19 mouse cellular contexts compared by ENCODE assay signal in genomic region chr1:119731166-119731565, GRCm38 (mm10).
"Had no signal": no experiment of that assay in that cellular context is flagged by ENCODE, and none has a peak within 500 bp of the region (broad histone marks: within the 10 kb centered on the region; RNA-seq: fewer than 3 reads in every experiment).

No protein-coding gene starts in this region.

- H3K9me3 ChIP-seq: midbrain, embryonic 10.5 days; midbrain, embryonic 12.5 days; neural tube, embryonic 13.5 days; neural tube, embryonic 15.5 days had no signal

- ATAC-seq: midbrain, embryonic 16.5 days had no signal

- DNase-seq: lung, adult 18-20 months; lung, embryonic 14.5 days; lung, postnatal 10 days; lung, postnatal 4 days; midbrain, embryonic 14.5 days; retina, postnatal 1 day; right cerebral cortex, adult 18-20 months; right cerebral cortex, postnatal 25 days; right cerebral cortex, postnatal 4 days; spleen, adult 18-20 months; thymus, adult 18-20 months; thymus, postnatal 14 days; thymus, postnatal 36 days had no signal

- H3K27me3 ChIP-seq: midbrain, embryonic 12.5 days; neural tube, embryonic 13.5 days; neural tube, embryonic 15.5 days had no signal

- H3K36me3 ChIP-seq: neural tube, embryonic 15.5 days had no signal

- H3K4me1 ChIP-seq: midbrain, embryonic 10.5 days; midbrain, embryonic 12.5 days; neural tube, embryonic 13.5 days; neural tube, embryonic 15.5 days had no signal

- H3K4me2 ChIP-seq: lung, embryonic 14.5 days; midbrain, embryonic 12.5 days; neural tube, embryonic 13.5 days; neural tube, embryonic 15.5 days had no signal

- H3K4me3 ChIP-seq: midbrain, embryonic 10.5 days; midbrain, embryonic 12.5 days; myocyte; neural tube, embryonic 13.5 days; neural tube, embryonic 15.5 days had no signal

- H3K9ac ChIP-seq: lung, embryonic 14.5 days; midbrain, embryonic 12.5 days; neural tube, embryonic 13.5 days; neural tube, embryonic 15.5 days had no signal

- H3K27ac ChIP-seq: midbrain, embryonic 10.5 days; midbrain, embryonic 12.5 days; neural tube, embryonic 13.5 days; neural tube, embryonic 15.5 days had no signal
